ENCODE assay signal across 8 mouse cellular contexts in the genomic region with DNA sequence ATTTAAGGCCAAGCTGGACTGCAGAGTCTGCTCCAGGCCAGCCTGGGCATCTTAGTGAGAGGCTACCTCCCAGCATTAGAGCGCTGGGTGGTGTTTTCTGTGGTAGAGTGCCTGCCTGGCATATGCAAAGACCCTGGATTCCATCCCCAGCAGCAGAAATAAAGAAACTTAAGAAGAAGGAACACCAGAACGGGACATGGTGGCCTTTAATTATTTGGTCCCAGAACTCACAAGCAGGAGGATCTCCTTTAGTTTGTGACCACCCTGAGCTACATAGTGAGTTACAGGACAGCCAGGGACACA. TPM values are rescaled to one million over a fixed set of nuclear protein-coding genes. Genes with fewer than 3 reads are reported as not detected.
A peak's percentile ranks its signal among the peaks of the same experiment; 100 is the strongest.
DNase-seq lines count a peak whose midpoint lies in the region; ATAC-seq and TF ChIP-seq lines count a peak whose summit lies in the region.

No protein-coding gene starts in this region.

- no peaks in the 10 kb centered on the region for H3K9me3 ChIP-seq in lung, embryonic 14.5 days (ENCODE audit: low read depth, low read length)
- H3K9me3 ChIP-seq in embryonic facial prominence, embryonic 15.5 days (replicated peaks): no peaks in the 10 kb centered on the region
- no peaks in the 10 kb centered on the region for H3K9me3 ChIP-seq in limb, embryonic 10.5 days (replicated peaks)
- no peaks in the 10 kb centered on the region for H3K9me3 ChIP-seq in neural tube, embryonic 15.5 days (replicated peaks)

- peak overlapping the region; percentile 58 for H3K9ac ChIP-seq in lung, embryonic 14.5 days
- H3K9ac ChIP-seq in embryonic facial prominence, embryonic 15.5 days: peak overlapping the region; percentile 18; the same call in 1 of the 2 replicates
- H3K9ac ChIP-seq in neural tube, embryonic 15.5 days (replicated peaks): peak overlapping the region; percentile 45

- H3K36me3 ChIP-seq in lung, embryonic 14.5 days (ENCODE audit: insufficient read depth): peaks cover 18% of the 10 kb centered on the region; the same call in 1 of the 2 replicates
- H3K36me3 ChIP-seq in embryonic facial prominence, embryonic 15.5 days: peaks cover 16% of the 10 kb centered on the region
- peaks cover 28% of the 10 kb centered on the region for H3K36me3 ChIP-seq in limb, embryonic 10.5 days
- peaks cover 11% of the 10 kb centered on the region; the same call in 1 of the 2 replicates for H3K36me3 ChIP-seq in neural tube, embryonic 15.5 days

- no peak for TF ChIP-seq CTCF in lung, embryonic 14.5 days (IDR thresholded peaks at IDR 0.05; ENCODE audit: low read depth)
- TF ChIP-seq CTCF in lung, adult 2 months (IDR thresholded peaks at IDR 0.05; ENCODE audit: insufficient read depth, low read length): no peak

- H3K27ac ChIP-seq in lung, embryonic 14.5 days (ENCODE audit: low read depth): 0 out of 2 replicates have a peak overlapping the region, but pooled peaks have one; percentile 97
- H3K27ac ChIP-seq in embryonic facial prominence, embryonic 15.5 days (replicated peaks): peak overlapping the region; percentile 99
- H3K27ac ChIP-seq in limb, embryonic 10.5 days: peak overlapping the region; percentile 92
- H3K27ac ChIP-seq in neural tube, embryonic 15.5 days (replicated peaks): peak overlapping the region; percentile 98

- no peak for TF ChIP-seq POLR2A in lung, adult 2 months (IDR thresholded peaks at IDR 0.05; ENCODE audit: borderline replicate concordance, extremely low read depth, low read depth, low read length)

- no peaks in the 10 kb centered on the region for H3K4me1 ChIP-seq in lung, embryonic 14.5 days (ENCODE audit: insufficient read depth)
- H3K4me1 ChIP-seq in lung, adult 2 months (ENCODE audit: control insufficient read depth, insufficient read depth, low read length): peaks cover 2% of the 10 kb centered on the region; the same call in 1 of the 2 replicates
- H3K4me1 ChIP-seq in embryonic facial prominence, embryonic 15.5 days: peaks cover 39% of the 10 kb centered on the region
- peaks cover 31% of the 10 kb centered on the region for H3K4me1 ChIP-seq in limb, embryonic 10.5 days
- H3K4me1 ChIP-seq in neural tube, embryonic 15.5 days: peaks cover 48% of the 10 kb centered on the region

- DNase-seq in lung, embryonic 14.5 days: no peak
- no peak for DNase-seq in lung, adult 2 months
- DNase-seq in limb, embryonic 10.5 days (ENCODE audit: low spot score): no peak
- DNase-seq in left cerebral cortex, adult 11 months (ENCODE audit: low spot score): no peak
- DNase-seq in embryo, embryonic 9.5 days (ENCODE audit: extremely low spot score): no peak
- no peak for DNase-seq in thymus, postnatal 4 days

- peak overlapping the region; percentile 85 for H3K4me2 ChIP-seq in lung, embryonic 14.5 days
- H3K4me2 ChIP-seq in embryonic facial prominence, embryonic 15.5 days (replicated peaks): peak overlapping the region; percentile 66
- peak overlapping the region; percentile 70 for H3K4me2 ChIP-seq in neural tube, embryonic 15.5 days

- no peaks in the 10 kb centered on the region for H3K27me3 ChIP-seq in lung, embryonic 14.5 days (ENCODE audit: insufficient read depth, low read length)
- H3K27me3 ChIP-seq in embryonic facial prominence, embryonic 15.5 days: peaks cover 8% of the 10 kb centered on the region
- H3K27me3 ChIP-seq in limb, embryonic 10.5 days (ENCODE audit: low read depth, poor library complexity, severe bottlenecking): peaks cover 18% of the 10 kb centered on the region
- peaks cover 8% of the 10 kb centered on the region; the same call in 1 of the 2 replicates for H3K27me3 ChIP-seq in neural tube, embryonic 15.5 days (replicated peaks)

- H3K4me3 ChIP-seq in lung, embryonic 14.5 days (ENCODE audit: low read depth, low read length): peak overlapping the region; percentile 53
- no peak overlapping the region for H3K4me3 ChIP-seq in lung, adult 2 months (replicated peaks; ENCODE audit: extremely low read depth, low read depth, low read length)
- peak overlapping the region; percentile 66 for H3K4me3 ChIP-seq in embryonic facial prominence, embryonic 15.5 days (replicated peaks)
- H3K4me3 ChIP-seq in limb, embryonic 10.5 days: peak overlapping the region; percentile 62
- peak overlapping the region; percentile 58 for H3K4me3 ChIP-seq in neural tube, embryonic 15.5 days (replicated peaks)

- 31% methylated on average over 2 of the region's 2 CpGs for WGBS in lung, embryonic 14.5 days
- 31% methylated on average over 2 of the region's 2 CpGs for WGBS in lung, adult 2 months
- 20% methylated on average over 2 of the region's 2 CpGs for WGBS in embryonic facial prominence, embryonic 15.5 days
- 25% methylated on average over 2 of the region's 2 CpGs for WGBS in limb, embryonic 10.5 days
- WGBS in neural tube, embryonic 15.5 days: 27% methylated on average over 2 of the region's 2 CpGs

- no peak for ATAC-seq in lung, embryonic 14.5 days (ENCODE audit: insufficient read depth)
- ATAC-seq in embryonic facial prominence, embryonic 15.5 days (ENCODE audit: insufficient number of reproducible peaks, low FRiP score, low TSS enrichment, low read depth): no peak
- ATAC-seq in neural tube, embryonic 15.5 days (ENCODE audit: low FRiP score): no peak

RNA-seq across cellular contexts. Expression of a gene that starts 0.4 kb away (rescaled TPM):
- polyA plus RNA-seq in lung, embryonic 14.5 days (2014; fragmentation: Nextera tagmentation; extraction: Ambion mirVana): 21.8 and 22.0 TPM in 2 replicates
- 8.8 and 9.5 TPM in 2 replicates for polyA plus RNA-seq in lung, adult 2 months (2012; rRNA removed)
- polyA plus RNA-seq in embryonic facial prominence, embryonic 15.5 days (2015; fragmentation: Nextera tagmentation; extraction: Ambion mirVana): 22.8 and 26.0 TPM in 2 replicates
- polyA plus RNA-seq in limb, embryonic 10.5 days (2016; fragmentation: Nextera tagmentation; extraction: Ambion mirVana): 27.7 and 28.5 TPM in 2 replicates
- polyA plus RNA-seq in neural tube, embryonic 15.5 days (2015; fragmentation: Nextera tagmentation; extraction: Ambion mirVana): 19.5 and 23.5 TPM in 2 replicates

RNA-seq across cellular contexts. Expression of a gene that starts 6.1 kb away (rescaled TPM):
- polyA plus RNA-seq in lung, embryonic 14.5 days (2014; fragmentation: Nextera tagmentation; extraction: Ambion mirVana): 0.84 and 1.7 TPM in 2 replicates
- polyA plus RNA-seq in lung, adult 2 months (2012; rRNA removed): 7.3 and 12.4 TPM in 2 replicates
- polyA plus RNA-seq in embryonic facial prominence, embryonic 15.5 days (2015; fragmentation: Nextera tagmentation; extraction: Ambion mirVana): 3.3 and 3.7 TPM in 2 replicates
- polyA plus RNA-seq in limb, embryonic 10.5 days (2016; fragmentation: Nextera tagmentation; extraction: Ambion mirVana): 0.90 and 1.1 TPM in 2 replicates
- 7.4 and 9.0 TPM in 2 replicates for polyA plus RNA-seq in neural tube, embryonic 15.5 days (2015; fragmentation: Nextera tagmentation; extraction: Ambion mirVana)

RNA-seq across cellular contexts. Expression of a gene that starts 9.2 kb away (rescaled TPM):
- 5.1 and 5.4 TPM in 2 replicates for polyA plus RNA-seq in lung, embryonic 14.5 days (2014; fragmentation: Nextera tagmentation; extraction: Ambion mirVana)
- 0.29 and 0.70 TPM in 2 replicates for polyA plus RNA-seq in lung, adult 2 months (2012; rRNA removed)
- 6.8 and 7.4 TPM in 2 replicates for polyA plus RNA-seq in embryonic facial prominence, embryonic 15.5 days (2015; fragmentation: Nextera tagmentation; extraction: Ambion mirVana)
- polyA plus RNA-seq in limb, embryonic 10.5 days (2016; fragmentation: Nextera tagmentation; extraction: Ambion mirVana): 3.9 and 5.0 TPM in 2 replicates
- 9.2 and 9.3 TPM in 2 replicates for polyA plus RNA-seq in neural tube, embryonic 15.5 days (2015; fragmentation: Nextera tagmentation; extraction: Ambion mirVana)

RNA-seq across cellular contexts. Expression of a gene that starts 11.7 kb away (rescaled TPM):
- 11.4 and 12.0 TPM in 2 replicates for polyA plus RNA-seq in lung, embryonic 14.5 days (2014; fragmentation: Nextera tagmentation; extraction: Ambion mirVana)
- polyA plus RNA-seq in lung, adult 2 months (2012; rRNA removed): 1.6 and 1.9 TPM in 2 replicates
- polyA plus RNA-seq in embryonic facial prominence, embryonic 15.5 days (2015; fragmentation: Nextera tagmentation; extraction: Ambion mirVana): 20.4 and 22.2 TPM in 2 replicates
- 23.6 and 39.7 TPM in 2 replicates for polyA plus RNA-seq in limb, embryonic 10.5 days (2016; fragmentation: Nextera tagmentation; extraction: Ambion mirVana)
- polyA plus RNA-seq in neural tube, embryonic 15.5 days (2015; fragmentation: Nextera tagmentation; extraction: Ambion mirVana): 152 and 195 TPM in 2 replicates

RNA-seq across cellular contexts. Expression of a gene that starts 27.8 kb away (rescaled TPM):
- polyA plus RNA-seq in lung, embryonic 14.5 days (2014; fragmentation: Nextera tagmentation; extraction: Ambion mirVana): 6.6 and 11.5 TPM in 2 replicates
- 0.17 and 0.31 TPM in 2 replicates for polyA plus RNA-seq in lung, adult 2 months (2012; rRNA removed)
- polyA plus RNA-seq in embryonic facial prominence, embryonic 15.5 days (2015; fragmentation: Nextera tagmentation; extraction: Ambion mirVana): 12.5 and 16.8 TPM in 2 replicates
- 44.0 and 56.6 TPM in 2 replicates for polyA plus RNA-seq in limb, embryonic 10.5 days (2016; fragmentation: Nextera tagmentation; extraction: Ambion mirVana)
- polyA plus RNA-seq in neural tube, embryonic 15.5 days (2015; fragmentation: Nextera tagmentation; extraction: Ambion mirVana): 189 and 228 TPM in 2 replicates
